Mouse (Mus musculus) erythroblast, adult 5-6 weeks (primary cell): Measurements from ENCODE around the gene Tnp2. TPM values are rescaled to one million over a fixed set of nuclear protein-coding genes. Genes with fewer than 3 reads are reported as not detected.
A peak's percentile ranks its signal among the peaks of the same experiment; 100 is the strongest.
"Not testable (repeated sequence)": the region's sequence is repeated elsewhere in the genome, so short reads cannot be mapped to it uniquely, and the experiment has no call there.

ENCODE experiments used
- ATAC-seq: replicated peaks from 2 replicates; pipeline ENCODE4 v1.8.0; 2016; ENCODE audit warnings: moderate number of reproducible peaks, mild to moderate bottlenecking, moderate TSS enrichment, inconsistent platforms; ENCODE audit not compliant: poor library complexity, low FRiP score, severe bottlenecking
- total RNA-seq, 2 experiments: library from RNA; stranded (forward) in 1 of 2; stranded (reverse) in 1 of 2; fragments of 150-400 nt in 1 of 2; fragments of 200-764, 138-1000 nt in 1 of 2; gene quantifications; 2 replicates each; pipeline versions ENCODE4 v1.2.3 to v1.2.4; 2015 to 2017; ENCODE audit warnings: low replicate concordance in 2 of 2

Tnp2 gene
- not detected in 2 replicates for total RNA-seq (2015; ENCODE audit: low replicate concordance)
- total RNA-seq (2017; ENCODE audit: low replicate concordance) = not detected in 2 replicates

DNA sequence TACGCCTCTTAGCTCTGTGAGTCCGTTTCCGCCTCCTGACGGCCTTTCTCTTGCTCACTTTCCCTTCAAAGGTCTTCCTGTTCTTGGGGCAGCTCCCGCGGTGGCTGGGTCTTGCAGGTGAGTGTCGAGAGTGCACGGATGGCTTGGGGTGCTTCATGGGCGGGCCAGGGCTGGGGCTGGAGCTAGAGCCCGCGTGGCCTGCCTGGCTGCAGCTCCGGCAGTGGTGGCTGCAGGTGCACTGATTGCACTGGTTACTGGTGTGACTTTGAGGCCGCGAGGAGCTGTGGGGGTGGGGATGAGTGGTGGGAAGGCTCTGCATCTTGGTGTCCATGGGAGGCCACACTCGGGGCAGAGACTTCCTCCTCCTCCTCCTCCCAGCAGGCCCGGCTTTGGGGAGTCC is at the start of gene Tnp2:
TSS of gene Tnp2 (minus strand) at position 390 of the 400 bp plus-strand sequence.
- ATAC-seq = no peak

DNA sequence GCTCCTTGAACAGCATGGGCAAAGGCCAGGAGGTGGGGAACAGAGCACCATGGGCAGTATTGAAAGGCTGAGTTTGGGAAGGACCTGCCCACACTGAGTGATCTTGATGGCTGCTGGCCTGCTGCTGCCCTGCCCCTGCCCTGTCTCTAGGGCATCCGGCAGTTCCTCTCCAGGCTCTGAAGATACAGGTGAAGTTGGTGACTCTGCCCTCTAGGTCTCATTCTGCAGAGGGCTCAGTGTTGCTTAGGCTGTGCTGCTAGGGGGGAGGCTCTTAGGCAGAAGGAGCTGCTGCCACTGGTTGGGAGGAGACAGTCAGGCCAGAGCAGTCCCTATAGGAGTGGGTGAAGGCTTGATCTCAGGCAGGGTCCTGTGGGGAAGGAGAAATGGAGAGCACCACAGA is 49.4 kb upstream of the Tnp2 start:
- no peak for ATAC-seq

DNA sequence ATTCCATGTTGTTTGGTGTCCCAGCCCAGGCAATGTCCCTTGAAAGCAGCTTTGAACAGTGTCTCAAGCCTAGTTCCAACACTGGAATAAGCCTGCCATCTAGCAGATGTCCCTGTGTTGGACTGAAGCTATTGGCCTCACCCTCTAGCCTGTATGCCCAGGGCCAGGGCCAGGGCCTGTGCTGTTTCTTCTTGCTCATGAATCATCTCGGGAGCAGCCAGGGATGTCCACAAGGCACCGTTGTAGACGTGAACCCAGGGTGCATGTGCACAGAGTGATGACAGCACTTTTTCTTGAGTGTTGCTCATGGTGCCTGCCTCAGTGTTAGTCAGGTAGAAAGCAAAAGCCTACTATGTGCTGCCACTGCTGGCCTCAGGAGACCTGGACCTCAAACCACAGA is 48.8 kb upstream of the Tnp2 start:
- ATAC-seq = no peak

DNA sequence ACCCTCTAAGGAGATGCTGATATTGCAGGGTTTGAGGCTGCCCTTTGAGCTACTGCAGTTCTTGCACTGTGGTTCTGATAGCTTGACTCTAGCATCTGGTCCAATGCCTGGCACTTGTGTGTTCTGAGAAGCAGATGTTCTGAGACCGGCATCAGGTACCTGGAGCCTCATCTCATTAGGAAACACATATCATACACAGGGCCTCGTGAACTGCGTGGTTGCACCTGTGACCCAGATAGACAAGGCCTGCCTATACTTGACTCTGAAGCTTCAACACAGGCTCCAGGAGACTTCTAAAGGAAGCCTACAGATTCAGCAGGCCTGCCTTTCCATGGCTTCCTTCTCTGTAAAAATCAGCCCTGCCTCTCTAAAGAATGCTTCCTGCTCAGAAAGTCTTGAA is 47.9 kb upstream of the Tnp2 start:
- no peak for ATAC-seq

DNA sequence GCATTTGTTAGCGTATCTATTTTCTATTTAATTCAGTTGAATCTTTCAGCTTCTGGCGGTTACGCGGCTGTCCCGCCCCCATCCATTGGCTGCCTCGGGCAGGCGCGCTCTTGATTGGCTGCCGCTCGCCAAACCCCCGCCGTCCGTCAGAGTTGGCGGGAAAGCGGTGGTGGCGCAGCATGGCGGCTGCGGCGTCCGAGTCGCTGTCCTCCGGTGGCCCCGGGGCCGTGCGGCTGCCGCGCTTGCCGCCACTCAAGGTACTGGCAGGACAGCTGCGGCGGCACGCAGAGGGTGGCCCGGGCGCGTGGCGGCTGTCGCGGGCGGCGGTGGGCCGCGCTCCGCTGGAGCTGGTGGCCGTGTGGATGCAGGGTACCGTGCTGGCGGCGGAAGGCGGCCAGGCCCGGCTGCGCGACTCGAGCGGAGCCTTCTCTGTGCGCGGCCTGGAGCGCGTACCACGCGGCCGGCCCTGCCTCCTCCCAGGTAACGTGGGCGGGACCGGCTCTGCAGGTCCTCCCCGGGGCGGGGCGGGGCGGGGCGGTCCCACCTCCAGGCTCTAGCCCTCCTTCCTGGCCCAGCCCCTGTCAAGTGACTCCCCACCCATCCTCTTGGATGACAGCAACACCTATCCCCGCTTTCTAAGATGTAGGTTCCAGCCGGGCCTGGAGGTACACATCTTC is 46.6 kb upstream of the Tnp2 start, which contains the start of gene Rmi2:
TSS of gene Rmi2 (plus strand) at position 149 of the 677 bp plus-strand sequence.
- ATAC-seq = peak; percentile 92

DNA sequence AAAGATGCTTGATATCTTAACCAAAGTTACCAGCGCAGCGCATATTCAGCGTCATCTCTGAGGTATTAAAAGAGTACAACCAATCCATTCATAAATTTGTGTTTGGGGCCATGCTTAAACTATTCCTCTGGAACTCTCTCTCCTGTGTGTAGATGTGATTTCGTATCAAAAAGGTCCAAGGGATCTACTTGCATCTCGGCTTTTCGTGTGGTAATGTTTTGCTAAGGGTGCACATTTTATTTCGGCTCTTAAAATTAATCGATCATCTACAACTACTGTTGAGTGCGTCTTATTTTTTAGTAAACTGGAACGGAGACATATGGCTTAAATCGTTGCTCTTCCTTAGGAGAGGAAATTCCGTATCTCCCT is 46.1 kb upstream of the Tnp2 start:
- ATAC-seq = 0 out of 2 replicates have a peak, but pooled peaks have one; percentile 32

DNA sequence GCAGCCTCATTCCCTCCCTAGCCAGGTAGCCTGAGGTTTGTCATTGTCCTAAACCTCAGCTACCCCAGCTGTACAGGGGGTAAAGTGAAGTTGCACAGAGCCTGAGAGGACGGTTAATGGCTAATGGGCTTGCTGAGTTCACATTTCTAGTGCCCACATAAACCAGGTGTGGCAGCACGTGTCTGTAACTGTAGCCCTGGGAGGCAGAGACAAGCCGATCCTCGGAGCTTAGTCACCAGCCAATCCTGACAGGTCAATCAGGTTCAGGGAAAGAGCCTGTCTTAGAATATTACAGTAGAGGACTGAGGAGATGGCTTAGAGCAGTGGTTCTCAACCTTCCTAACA is 40.0 kb upstream of the Tnp2 start:
- no peak for ATAC-seq

DNA sequence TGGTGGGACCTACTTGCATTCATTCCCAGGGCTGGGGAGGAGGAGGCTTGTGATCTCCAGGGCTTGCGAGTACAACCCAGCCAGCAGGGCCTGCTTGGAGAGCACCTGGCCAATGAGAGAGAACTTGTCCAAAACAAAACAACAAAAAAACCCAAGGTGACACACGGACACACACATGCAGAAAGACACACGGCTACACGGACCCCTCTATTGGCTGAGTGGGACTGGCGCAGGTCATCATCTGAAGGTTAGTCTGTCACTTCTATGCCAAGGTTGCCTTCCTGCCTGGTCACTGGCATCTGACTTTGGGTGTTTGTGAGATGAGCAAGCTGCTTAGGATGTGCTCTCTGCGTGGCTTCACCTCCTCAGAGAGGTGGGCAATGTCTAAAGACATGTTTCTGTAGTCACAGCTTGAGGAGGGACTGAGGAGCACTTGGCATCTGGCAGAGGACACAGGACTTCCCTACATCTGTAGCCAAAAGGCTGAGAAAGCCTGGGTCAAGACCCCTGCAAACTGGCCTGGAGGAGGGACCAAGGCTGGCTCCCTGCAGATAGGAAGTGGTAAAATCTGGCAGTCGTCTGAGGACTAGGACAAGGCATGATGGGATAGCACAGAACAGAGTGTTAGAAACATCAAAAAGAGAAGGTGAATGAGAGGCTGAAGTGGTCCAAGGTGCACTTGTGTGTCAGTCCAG is 39.5 kb upstream of the Tnp2 start:
- ATAC-seq = no peak

DNA sequence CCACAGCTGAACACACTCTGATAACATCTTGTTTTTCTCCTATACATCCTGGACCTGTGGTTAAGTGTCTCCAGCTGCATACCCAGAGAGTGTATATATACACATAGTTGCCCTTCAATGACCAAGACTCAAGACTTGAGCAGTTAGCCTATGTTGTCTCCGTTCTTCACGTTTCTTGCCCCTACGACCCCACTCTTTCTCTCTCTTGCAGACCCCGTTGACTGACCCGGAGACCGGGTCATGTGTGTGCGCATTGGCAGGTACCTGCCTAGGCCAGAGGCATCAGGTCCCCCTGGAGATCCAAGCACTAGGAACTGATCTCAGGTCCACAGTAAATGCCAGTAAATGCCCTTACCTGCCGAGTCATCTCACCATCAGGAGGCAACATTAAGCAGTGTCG is 38.8 kb upstream of the Tnp2 start:
- no peak for ATAC-seq

DNA sequence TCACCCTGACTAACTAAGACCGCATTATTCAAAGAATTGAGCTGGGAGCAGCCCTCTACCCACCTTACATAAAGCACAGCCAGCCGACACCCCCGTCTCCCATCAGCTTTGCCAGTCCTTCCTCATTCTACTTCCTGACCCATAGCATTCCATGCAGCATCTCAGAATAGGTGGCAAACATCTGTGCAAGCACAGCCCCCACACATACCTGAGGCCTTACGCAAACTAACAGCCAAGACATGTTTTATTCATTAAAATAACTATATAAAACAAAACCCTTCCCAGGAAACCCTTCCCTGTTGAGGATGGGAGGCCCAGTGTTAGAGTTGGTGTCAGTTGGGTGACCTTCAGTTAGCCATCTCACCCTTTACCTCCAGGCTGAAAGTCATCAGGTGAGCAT is 37.4 kb upstream of the Tnp2 start:
- no peak for ATAC-seq

DNA sequence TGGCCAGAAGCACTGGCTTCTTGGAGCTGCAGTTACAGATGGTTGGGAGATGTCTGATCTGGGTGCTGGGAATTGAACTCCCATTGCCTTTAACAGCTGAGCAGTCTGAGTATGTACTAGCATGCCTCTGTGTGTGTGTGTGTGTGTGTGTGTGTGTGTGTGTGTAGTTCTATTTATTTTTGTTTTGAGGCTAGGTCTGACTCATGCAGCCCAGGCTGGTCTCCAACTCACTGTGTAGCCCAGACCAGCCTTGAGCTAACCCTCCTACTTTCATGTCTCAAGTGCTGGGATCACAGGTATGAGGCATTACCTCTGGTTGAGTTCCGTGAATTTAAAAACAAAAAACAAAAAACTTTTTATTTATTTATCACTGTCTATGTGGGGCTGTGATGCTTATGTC is 36.1 kb upstream of the Tnp2 start:
- no peak for ATAC-seq

DNA sequence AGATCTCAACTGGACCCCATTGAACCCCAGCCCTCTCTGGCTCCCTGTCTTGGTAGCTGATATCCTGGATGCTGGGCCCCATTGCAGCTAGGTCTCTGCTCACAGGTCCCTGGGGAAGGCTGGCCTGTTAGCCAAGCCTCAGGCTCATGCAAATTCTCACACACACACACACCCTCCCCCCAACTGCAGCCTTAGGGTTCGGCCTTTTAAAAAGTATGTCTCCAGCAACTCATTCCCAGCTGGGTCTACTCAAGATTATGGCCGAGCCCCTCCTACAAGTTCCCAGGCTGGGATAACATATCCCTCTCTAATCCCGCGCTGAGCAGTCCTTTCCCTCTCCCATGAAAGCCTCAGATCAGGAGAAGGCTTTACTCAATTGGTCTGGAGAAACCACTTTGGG is 32.9 kb upstream of the Tnp2 start:
- ATAC-seq = no peak

DNA sequence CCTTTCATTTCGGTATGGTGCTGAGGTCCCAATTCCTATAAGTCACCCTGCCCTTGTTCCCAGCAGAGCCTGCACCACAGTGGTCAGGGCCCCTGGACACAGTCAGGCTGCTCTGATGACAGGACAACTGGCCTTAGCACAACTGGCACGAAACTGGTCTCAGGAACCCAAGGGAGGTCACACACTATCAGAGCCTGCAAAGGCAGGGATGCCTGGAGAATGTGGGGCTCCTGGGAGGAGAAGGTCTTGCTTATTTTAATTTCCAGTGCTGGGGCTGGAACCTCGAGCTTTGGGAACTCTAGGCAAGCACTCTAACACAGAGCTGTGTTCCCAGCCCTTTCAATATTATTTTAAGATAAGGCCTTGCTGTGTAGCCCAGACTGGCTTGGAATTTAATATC is 31.5 kb upstream of the Tnp2 start:
- no peak for ATAC-seq

DNA sequence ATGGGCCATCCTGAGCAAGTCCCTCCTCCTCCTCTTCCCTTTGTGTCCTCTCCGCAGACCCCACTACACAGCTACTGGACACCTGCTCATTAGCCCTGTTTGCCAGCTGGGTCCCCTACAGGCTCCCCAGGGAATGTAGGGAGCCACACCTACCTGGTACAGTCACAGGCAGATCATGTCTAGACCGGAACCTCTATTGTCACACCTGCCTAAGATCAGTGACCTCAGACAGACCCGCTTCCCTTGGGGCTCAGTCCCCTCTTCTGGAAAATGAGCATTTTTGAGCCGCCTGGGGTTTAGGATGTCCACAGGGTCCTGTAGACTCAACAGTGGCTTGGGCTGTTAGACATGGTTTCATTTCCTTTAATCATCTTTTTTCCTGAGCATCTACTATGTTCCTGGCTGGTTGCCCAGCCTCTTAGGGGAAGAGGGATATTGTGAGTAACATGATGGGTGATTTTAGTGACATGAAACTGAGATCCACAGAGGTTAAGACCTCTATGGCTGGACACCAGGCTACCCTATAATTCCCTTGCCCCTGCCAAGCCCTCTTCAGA is 30.2 kb upstream of the Tnp2 start:
- no peak for ATAC-seq

DNA sequence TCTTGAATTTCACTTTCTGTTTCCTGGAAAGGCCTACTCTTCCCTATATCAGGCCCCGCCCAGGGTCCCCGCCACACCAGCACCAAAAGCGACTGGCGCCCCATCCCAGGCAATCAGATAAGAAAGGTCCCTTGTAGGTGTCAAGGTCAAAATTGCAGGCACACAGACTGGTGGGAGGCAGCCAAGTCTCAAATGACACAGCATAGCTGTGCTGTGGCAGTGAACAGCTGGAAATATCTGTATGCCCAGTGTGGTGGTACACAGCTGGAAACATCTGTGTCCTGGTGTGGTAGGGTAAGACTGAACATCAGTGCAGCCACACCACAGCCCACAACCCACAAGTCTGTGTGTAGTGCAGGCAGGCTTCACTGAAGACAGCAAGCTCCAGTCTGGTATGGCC is 26.4 kb upstream of the Tnp2 start:
- ATAC-seq = no peak

DNA sequence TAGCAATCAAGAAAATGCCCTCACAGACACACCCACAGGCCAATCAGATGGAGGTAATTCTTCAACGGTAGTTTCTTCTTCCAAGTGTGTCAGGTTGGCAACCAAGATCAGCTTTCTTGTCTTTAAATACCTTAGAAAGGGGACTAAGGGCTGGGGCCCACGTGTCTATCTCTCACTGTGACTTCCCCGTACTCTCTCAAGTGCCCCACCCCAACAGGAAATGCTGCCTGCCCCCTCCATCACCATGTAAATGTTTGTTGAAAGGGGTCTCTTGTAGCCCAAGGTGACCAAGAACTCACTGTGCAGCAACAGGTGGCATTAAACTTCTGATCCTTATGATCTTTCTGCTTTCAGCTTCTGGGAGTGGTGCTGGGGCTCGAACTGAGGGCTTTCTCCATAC is 25.3 kb upstream of the Tnp2 start:
- no peak for ATAC-seq

DNA sequence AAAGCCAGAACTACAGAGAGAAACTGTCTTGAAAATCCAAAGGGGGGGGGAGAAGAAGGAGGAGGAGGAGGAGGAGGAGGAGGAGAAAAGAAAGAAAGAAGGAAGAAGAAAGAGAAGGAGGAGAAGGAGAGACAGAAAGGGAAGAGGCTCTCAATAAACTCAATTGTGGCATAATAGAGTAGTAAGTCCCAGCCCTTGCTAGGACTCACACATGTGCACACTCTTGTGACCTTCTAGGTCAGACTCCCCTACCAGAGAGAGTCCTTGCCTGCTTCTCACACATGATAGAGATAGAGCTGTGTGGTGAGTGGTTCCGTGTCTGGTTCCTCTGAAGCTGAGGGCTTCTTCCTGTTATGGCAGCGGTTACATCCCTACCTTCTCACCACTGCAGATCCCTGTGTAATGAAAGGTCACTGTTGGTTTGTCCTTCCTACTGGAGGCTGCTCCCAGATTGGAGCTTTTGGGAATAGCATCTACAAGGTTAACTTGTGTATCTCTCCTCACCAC is 24.5 kb upstream of the Tnp2 start, which contains the start of gene Gm11172:
TSS of gene Gm11172 (plus strand) at position 51 of the 507 bp plus-strand sequence.
- ATAC-seq = no peak

DNA sequence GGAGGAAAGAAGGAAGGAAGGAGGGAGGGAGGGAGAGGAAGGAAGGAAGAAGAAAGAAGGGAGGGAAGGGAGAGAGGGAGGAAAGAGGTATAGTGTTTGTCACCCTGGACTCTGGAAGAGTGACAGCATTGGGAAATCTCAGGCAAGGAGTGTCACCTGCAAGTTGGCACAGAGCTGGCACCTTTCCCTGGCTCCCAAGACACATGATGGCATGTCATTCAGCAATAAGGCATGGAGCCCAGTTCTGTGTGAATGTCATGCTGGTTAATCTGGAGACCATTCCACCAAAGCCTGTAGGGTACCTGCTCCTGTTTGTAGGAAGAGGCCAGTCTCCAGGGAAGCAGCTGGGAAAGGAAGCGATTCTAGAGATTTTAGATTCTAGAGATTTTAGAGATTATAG is 21.9 kb upstream of the Tnp2 start:
- no peak for ATAC-seq

DNA sequence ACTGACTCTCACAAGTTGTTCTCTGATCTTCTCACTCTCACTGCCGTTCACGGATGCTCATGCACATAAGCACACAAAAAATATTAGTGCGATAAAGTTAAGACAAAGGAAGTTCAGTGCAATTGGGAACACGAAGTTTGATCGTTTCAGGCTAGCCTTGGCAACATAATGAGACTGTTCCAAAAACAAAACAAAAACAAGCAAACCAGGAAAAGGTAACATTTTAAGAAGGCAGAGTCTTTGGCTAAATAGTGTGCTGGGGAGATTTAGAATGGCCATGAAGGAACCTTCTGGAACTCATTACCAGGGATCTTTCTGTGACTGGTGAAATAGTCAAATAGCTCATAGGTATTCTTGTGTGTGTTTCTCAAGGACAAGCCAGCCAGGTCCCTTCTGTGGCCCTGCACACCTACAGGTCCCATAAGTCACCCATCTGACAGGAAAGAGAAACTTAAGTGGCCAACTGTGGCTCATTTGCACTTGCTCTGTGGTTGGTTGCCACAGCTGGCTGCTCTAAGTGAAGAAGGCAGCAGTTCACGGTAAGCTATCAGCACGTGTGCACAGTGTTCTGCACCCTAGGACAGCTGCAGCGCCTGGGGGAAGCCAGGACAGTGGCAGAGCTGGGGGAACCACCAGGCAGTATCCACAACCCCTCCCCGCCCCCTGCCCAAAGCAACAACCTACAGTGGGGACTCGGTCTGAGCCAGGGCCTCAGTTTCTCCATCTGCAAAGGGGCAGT is 17.5 kb upstream of the Tnp2 start, which contains the start of gene Prm1:
TSS of gene Prm1 (minus strand) at position 51 of the 739 bp plus-strand sequence.
- no peak for ATAC-seq

DNA sequence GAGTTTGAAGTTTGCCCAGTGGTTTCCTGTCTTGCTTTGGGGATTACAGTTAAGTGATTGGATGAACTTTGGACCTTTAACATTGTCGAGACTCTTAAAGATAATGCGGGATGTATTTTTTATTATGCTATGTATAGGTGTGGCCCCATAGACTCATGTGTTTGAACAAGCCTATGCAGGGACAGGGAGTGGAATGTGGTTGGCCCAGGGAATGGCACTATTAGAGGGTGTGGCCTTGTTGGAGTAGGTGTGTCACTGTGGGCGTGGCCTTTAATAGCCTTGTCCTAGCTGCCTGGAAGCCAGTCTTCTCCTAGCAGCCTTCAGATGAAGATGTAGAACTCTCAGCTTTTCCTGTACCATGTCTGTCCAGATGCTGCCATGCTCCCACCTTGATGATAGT is 14.0 kb upstream of the Tnp2 start:
- ATAC-seq = not testable (repeated sequence)
